Mouse (Mus musculus) spleen, adult 2 months (tissue): Measurements from ENCODE around the gene Ebf3. TPM values are rescaled to one million over a fixed set of nuclear protein-coding genes. Genes with fewer than 3 reads are reported as not detected.

Experiments
- DNase-seq, 2 experiments: peaks; one replicate each; pipeline versions ENCODE4 v3.0.0 to v3.0.0-alpha.2; 2012 to 2021; ENCODE audit warnings: low spot score in 2 of 2, low read depth in 1 of 2
- H3K27ac ChIP-seq: fragments of 200-500 bp; 2 replicates; pipeline ENCODE4 v1.5.1; 2012; ENCODE audit warnings: low read length, inconsistent platforms; ENCODE audit not compliant: insufficient read depth
- H3K27me3 ChIP-seq: fragments of 200-500 bp; 2 replicates; pipeline ENCODE4 v1.6.1; 2012; ENCODE audit warnings: mild to moderate bottlenecking, moderate library complexity, low read length, inconsistent platforms; ENCODE audit not compliant: control insufficient read depth, insufficient read depth
- H3K36me3 ChIP-seq: fragments of 200-500 bp; 2 replicates; pipeline ENCODE4 v1.6.1; 2012; ENCODE audit warnings: mild to moderate bottlenecking, low read length, inconsistent platforms; ENCODE audit not compliant: control insufficient read depth, insufficient read depth
- H3K4me1 ChIP-seq: fragments of 200-500 bp; 2 replicates; pipeline ENCODE4 v1.6.1; 2011; ENCODE audit warnings: inconsistent platforms; ENCODE audit not compliant: control insufficient read depth, insufficient read depth, insufficient read length
- H3K4me3 ChIP-seq: fragments of 200-500 bp; 2 replicates; pipeline ENCODE4 v1.5.1; 2011; ENCODE audit warnings: mild to moderate bottlenecking, inconsistent platforms; ENCODE audit not compliant: insufficient read depth, insufficient read length; ENCODE audit errors: extremely low read depth
- CTCF ChIP-seq: fragments of 200-500 bp; IDR thresholded peaks from 2 replicates; pipeline ENCODE4 v1.5.1; 2011; ENCODE audit warnings: mild to moderate bottlenecking, inconsistent platforms; ENCODE audit not compliant: insufficient read depth, insufficient read length, insufficient replicate concordance; ENCODE audit errors: extremely low read depth
- POLR2A ChIP-seq: fragments of 200-500 bp; IDR thresholded peaks from 2 replicates; pipeline ENCODE4 v1.6.1; 2011; ENCODE audit warnings: low read depth, low read length, inconsistent platforms
- WGBS: fragments of 180-500 bp; shearing (Covaris S2); methylation state at CpG from one replicate; pipeline ENCODE4 v1.1.7; 2018; 5-methylcytosine and 5-hydroxymethylcytosine counted together
- polyA plus RNA-seq: library from polyadenylated mRNA; depleted of rRNA; stranded (reverse); fragments of >200 nt; gene quantifications from 2 replicates; pipeline ENCODE4 v1.2.3, GENCODE M21; 2012

Gene Ebf3
- polyA plus RNA-seq, 1 experiment, result 0.12 TPM

- TF ChIP-seq POLR2A (no peak), CTCF (no peak)
- Histone ChIP-seq H3K4me1 (no peaks in the 10 kb centered on the region), H3K36me3 (no peaks in the 10 kb centered on the region), H3K4me3 (no peak overlapping the region), H3K27me3 (no peaks in the 10 kb centered on the region), H3K27ac (no peak overlapping the region)
- 86% methylated on average over 12 of the region's 12 CpGs for WGBS
- DNase-seq, result no peak
Observed at GRCm38 (mm10) chr7:137218706-137219105, 95.5 kb downstream of the Ebf3 start.

GRCm38 (mm10) chr7:137213444-137213843 is 100.8 kb downstream of the Ebf3 start:
- Histone ChIP-seq H3K27me3 (no peaks in the 10 kb centered on the region), H3K27ac (no peak overlapping the region), H3K4me1 (no peaks in the 10 kb centered on the region), H3K36me3 (no peaks in the 10 kb centered on the region), H3K4me3 (no peak overlapping the region)
- DNase-seq, result no peak
- 64% methylated on average over 1 of the region's 1 CpGs for WGBS
- TF ChIP-seq POLR2A (no peak), CTCF (no peak)

- TF ChIP-seq CTCF, result no peak
- no peak for TF ChIP-seq POLR2A
- 70% methylated on average over 4 of the region's 4 CpGs for WGBS
- Histone ChIP-seq H3K27me3 (no peaks in the 10 kb centered on the region), H3K36me3 (no peaks in the 10 kb centered on the region), H3K4me3 (no peak overlapping the region), H3K4me1 (no peaks in the 10 kb centered on the region), H3K27ac (no peak overlapping the region)
- DNase-seq, result no peak
Observed at GRCm38 (mm10) chr7:137211332-137211731, 102.9 kb downstream of the Ebf3 start.

- Histone ChIP-seq H3K36me3 (no peaks in the 10 kb centered on the region), H3K27me3 (no peaks in the 10 kb centered on the region), H3K4me1 (no peaks in the 10 kb centered on the region), H3K27ac (no peak overlapping the region), H3K4me3 (no peak overlapping the region)
- WGBS, result 89% methylated on average over 15 of the region's 15 CpGs
- no peak for DNase-seq
- TF ChIP-seq POLR2A, result no peak
- TF ChIP-seq CTCF, result no peak
Observed at GRCm38 (mm10) chr7:137209688-137210345, 104.4 kb downstream of the Ebf3 start.

- Histone ChIP-seq H3K27ac (no peak overlapping the region), H3K4me1 (no peaks in the 10 kb centered on the region), H3K27me3 (no peaks in the 10 kb centered on the region), H3K4me3 (no peak overlapping the region), H3K36me3 (no peaks in the 10 kb centered on the region)
- WGBS, result 61% methylated on average over 5 of the region's 5 CpGs
- TF ChIP-seq POLR2A, result no peak
- no peak for DNase-seq
Observed at GRCm38 (mm10) chr7:137208556-137208955, 105.7 kb downstream of the Ebf3 start.

- no peaks in the 10 kb centered on the region for H3K27me3 ChIP-seq
- H3K4me3 ChIP-seq, result no peak overlapping the region
- no peak for DNase-seq
- H3K27ac ChIP-seq, result no peak overlapping the region
- H3K36me3 ChIP-seq, result no peaks in the 10 kb centered on the region
- 92% methylated on average over 21 of the region's 21 CpGs for WGBS
- TF ChIP-seq CTCF (no peak), POLR2A (no peak)
- H3K4me1 ChIP-seq, result no peaks in the 10 kb centered on the region
Observed at GRCm38 (mm10) chr7:137206770-137207285, 107.4 kb downstream of the Ebf3 start.

- TF ChIP-seq POLR2A, result no peak
- DNase-seq, result no peak
- 91% methylated on average over 4 of the region's 4 CpGs for WGBS
- H3K4me1 ChIP-seq, result no peaks in the 10 kb centered on the region
- H3K27ac ChIP-seq, result no peak overlapping the region
- H3K27me3 ChIP-seq, result no peaks in the 10 kb centered on the region
- H3K36me3 ChIP-seq, result no peaks in the 10 kb centered on the region
- no peak overlapping the region for H3K4me3 ChIP-seq
Observed at GRCm38 (mm10) chr7:137199533-137199932, 114.7 kb downstream of the Ebf3 start.
